Mouse (Mus musculus): ENCODE measurements at regions not wholly inside any gene's neighbourhood (a gene's known extent, or its start where the extent isn't known, plus 50 kb on each side); places are given as distances from the start of the nearest gene placed in this dataset.

DNA sequence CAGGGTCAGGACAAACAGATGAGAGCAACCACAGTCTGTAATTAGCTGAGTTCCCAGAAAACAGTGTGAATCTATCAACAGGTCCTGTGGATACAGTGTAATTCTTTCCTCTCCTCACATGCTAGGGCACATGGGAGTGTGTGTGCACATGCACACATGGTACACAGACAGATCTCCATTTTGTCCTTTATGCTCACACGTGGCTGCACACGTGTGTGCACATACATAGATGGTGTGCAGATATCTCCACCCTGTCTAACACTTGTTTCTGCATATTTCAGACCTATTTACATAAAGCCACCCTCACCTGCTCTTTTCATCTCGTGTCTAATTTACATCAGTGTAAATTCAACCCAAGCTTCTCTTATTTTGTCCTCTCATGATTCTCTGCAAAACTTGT lies 245.0 kb upstream of the Cnr1 start:
- TF ChIP-seq GATA1 (IDR thresholded peaks at IDR 0.05; ENCODE audit: low read length) (no peak), TAL1 (IDR thresholded peaks at IDR 0.05; ENCODE audit: low read length) (no peak)
